Comparison of ENCODE assay signal across 21 mouse cellular contexts in genomic region chrX:110308810-110309209, GRCm38 (mm10).
DNase-seq lines count a peak whose midpoint lies in the region; ATAC-seq lines count a peak whose summit lies in the region.
"Had no signal": no experiment of that assay in that cellular context is flagged by ENCODE, and none has a peak within 500 bp of the region (broad histone marks: within the 10 kb centered on the region; RNA-seq: fewer than 3 reads in every experiment).

No protein-coding gene starts in this region.

- H3K9me3 ChIP-seq in hindbrain, embryonic 10.5 days, result no peaks in the 10 kb centered on the region
- no peaks in the 10 kb centered on the region for H3K9me3 ChIP-seq in hindbrain, embryonic 11.5 days (ENCODE audit: control insufficient read depth, low read length)
- no peaks in the 10 kb centered on the region for H3K9me3 ChIP-seq in forebrain, embryonic 13.5 days (replicated peaks)
- H3K9me3 ChIP-seq in hindbrain, embryonic 12.5 days (replicated peaks), result no peaks in the 10 kb centered on the region
- H3K9me3 ChIP-seq in midbrain, embryonic 13.5 days, result no peaks in the 10 kb centered on the region
- H3K9me3 ChIP-seq: embryonic facial prominence, embryonic 15.5 days; megakaryocyte, embryonic 14.5 days had no signal

- ATAC-seq in hindbrain, embryonic 11.5 days (ENCODE audit: low FRiP score), result no peak; the same call in 1 of the 2 replicates
- peak; percentile 58; the same call in 1 of the 2 replicates for ATAC-seq in forebrain, embryonic 13.5 days
- ATAC-seq in hindbrain, embryonic 12.5 days (ENCODE audit: low FRiP score), result peak; percentile 65
- ATAC-seq in midbrain, embryonic 13.5 days, result peak; percentile 55; the same call in 1 of the 2 replicates
- ATAC-seq: inflammation-experienced regulatory T-cells, adult 6 months had no signal

- no peak overlapping the region for H3K4me2 ChIP-seq in hindbrain, embryonic 11.5 days (replicated peaks; ENCODE audit: low read depth, low read length)
- H3K4me2 ChIP-seq in forebrain, embryonic 13.5 days, result no peak overlapping the region
- H3K4me2 ChIP-seq in hindbrain, embryonic 12.5 days (replicated peaks), result no peak overlapping the region
- no peak overlapping the region for H3K4me2 ChIP-seq in midbrain, embryonic 13.5 days (replicated peaks)
- H3K4me2 ChIP-seq: embryonic facial prominence, embryonic 15.5 days; heart, embryonic 11.5 days; liver, embryonic 11.5 days had no signal

- H3K9ac ChIP-seq in hindbrain, embryonic 11.5 days (ENCODE audit: low read depth, low read length), result no peak overlapping the region
- H3K9ac ChIP-seq in forebrain, embryonic 13.5 days, result no peak overlapping the region
- H3K9ac ChIP-seq in hindbrain, embryonic 12.5 days, result no peak overlapping the region
- H3K9ac ChIP-seq in midbrain, embryonic 13.5 days (replicated peaks), result no peak overlapping the region
- H3K9ac ChIP-seq: embryonic facial prominence, embryonic 15.5 days had no signal

- peak overlapping the region; percentile 74 for H3K27ac ChIP-seq in hindbrain, embryonic 10.5 days
- H3K27ac ChIP-seq in hindbrain, embryonic 11.5 days (ENCODE audit: low read depth, low read length), result no peak overlapping the region; the same call in 1 of the 2 replicates
- no peak overlapping the region for H3K27ac ChIP-seq in forebrain, embryonic 13.5 days
- H3K27ac ChIP-seq in hindbrain, embryonic 12.5 days, result no peak overlapping the region
- peak overlapping the region; percentile 53 for H3K27ac ChIP-seq in midbrain, embryonic 13.5 days
- H3K27ac ChIP-seq: embryonic facial prominence, embryonic 15.5 days had no signal

- peaks cover 4% of the 10 kb centered on the region for H3K4me1 ChIP-seq in hindbrain, embryonic 10.5 days (replicated peaks)
- H3K4me1 ChIP-seq in hindbrain, embryonic 11.5 days (replicated peaks; ENCODE audit: control insufficient read depth, insufficient read depth, low read length), result no peaks in the 10 kb centered on the region
- H3K4me1 ChIP-seq in forebrain, embryonic 13.5 days, result peaks cover 3% of the 10 kb centered on the region; the same call in 1 of the 2 replicates
- no peaks in the 10 kb centered on the region for H3K4me1 ChIP-seq in hindbrain, embryonic 12.5 days
- H3K4me1 ChIP-seq in midbrain, embryonic 13.5 days (replicated peaks), result 0 out of 2 replicates have a peak, but pooled peaks cover 5% of the 10 kb centered on the region
- H3K4me1 ChIP-seq: embryonic facial prominence, embryonic 15.5 days; megakaryocyte, embryonic 14.5 days had no signal

- no peak overlapping the region for H3K4me3 ChIP-seq in hindbrain, embryonic 10.5 days
- no peak overlapping the region for H3K4me3 ChIP-seq in hindbrain, embryonic 11.5 days (ENCODE audit: low read depth, low read length)
- H3K4me3 ChIP-seq in forebrain, embryonic 13.5 days, result no peak overlapping the region
- H3K4me3 ChIP-seq in hindbrain, embryonic 12.5 days, result no peak overlapping the region
- H3K4me3 ChIP-seq in midbrain, embryonic 13.5 days (replicated peaks), result no peak overlapping the region
- H3K4me3 ChIP-seq: embryonic facial prominence, embryonic 15.5 days; megakaryocyte, embryonic 14.5 days; myocyte had no signal

- no peak for DNase-seq in hindbrain, embryonic 10.5 days (ENCODE audit: low spot score)
- DNase-seq in hindbrain, embryonic 11.5 days (ENCODE audit: low spot score), result no peak
- DNase-seq in T-cell, adult 2 months (ENCODE audit: low spot score), result no peak
- no peak for DNase-seq in adrenal gland, adult 2 months
- no peak for DNase-seq in natural killer cell, adult 2 months (ENCODE audit: low spot score in 2 of 2)
- DNase-seq: B cell, adult 2 months; cerebellum, postnatal 25 days; heart, postnatal 10 days; kidney, adult 9 months; kidney, postnatal 25 days; lung, adult 2 months; thymus, postnatal 14 days had no signal

- 87% methylated on average over 2 of the region's 2 CpGs for WGBS in hindbrain, embryonic 10.5 days
- WGBS in hindbrain, embryonic 11.5 days, result 82% methylated on average over 2 of the region's 2 CpGs
- WGBS in forebrain, embryonic 13.5 days, result 64% methylated on average over 2 of the region's 2 CpGs
- 78% methylated on average over 2 of the region's 2 CpGs for WGBS in hindbrain, embryonic 12.5 days
- WGBS in midbrain, embryonic 13.5 days, result 64% methylated on average over 2 of the region's 2 CpGs

- H3K27me3 ChIP-seq in hindbrain, embryonic 10.5 days (ENCODE audit: insufficient read depth, poor library complexity, severe bottlenecking), result no peaks in the 10 kb centered on the region
- no peaks in the 10 kb centered on the region for H3K27me3 ChIP-seq in hindbrain, embryonic 11.5 days (ENCODE audit: control insufficient read depth, insufficient read depth, low read length)
- H3K27me3 ChIP-seq in forebrain, embryonic 13.5 days, result no peaks in the 10 kb centered on the region
- no peaks in the 10 kb centered on the region for H3K27me3 ChIP-seq in hindbrain, embryonic 12.5 days
- no peaks in the 10 kb centered on the region for H3K27me3 ChIP-seq in midbrain, embryonic 13.5 days
- H3K27me3 ChIP-seq: embryonic facial prominence, embryonic 15.5 days; megakaryocyte, embryonic 14.5 days had no signal

- no peaks in the 10 kb centered on the region for H3K36me3 ChIP-seq in hindbrain, embryonic 10.5 days
- no peaks in the 10 kb centered on the region for H3K36me3 ChIP-seq in hindbrain, embryonic 11.5 days (ENCODE audit: control insufficient read depth, insufficient read depth, low read length)
- H3K36me3 ChIP-seq in forebrain, embryonic 13.5 days (ENCODE audit: poor library complexity, severe bottlenecking), result no peaks in the 10 kb centered on the region
- no peaks in the 10 kb centered on the region for H3K36me3 ChIP-seq in hindbrain, embryonic 12.5 days
- H3K36me3 ChIP-seq in midbrain, embryonic 13.5 days, result no peaks in the 10 kb centered on the region
- H3K36me3 ChIP-seq: embryonic facial prominence, embryonic 15.5 days had no signal

Comparison
In these comparisons a context has a peak if more than half of its experiments do, and no peak if none do; other contexts are left out.
1. H3K27ac ChIP-seq: peak in hindbrain, embryonic 10.5 days (single experiment) and midbrain, embryonic 13.5 days (single experiment); none in hindbrain, embryonic 11.5 days (single experiment), forebrain, embryonic 13.5 days (single experiment) and hindbrain, embryonic 12.5 days (single experiment).